Mouse (Mus musculus) 3134 (cell line): ENCODE results near the gene Abhd16b.

ENCODE experiments used
- DNase-seq: peaks from one replicate; pipeline ENCODE4 v3.0.0-alpha.2; 2011; ENCODE audit warnings: low spot score; ENCODE audit not compliant: insufficient read length; ENCODE audit errors: extremely low read depth

The Abhd16b gene

GRCm38 (mm10) chr2:181536410-181536809 lies 43.4 kb downstream of the Abhd16b start:
- DNase-seq, result no peak

- DNase-seq, result no peak
Observed at GRCm38 (mm10) chr2:181537444-181538047, 44.5 kb downstream of the Abhd16b start.

DNA sequence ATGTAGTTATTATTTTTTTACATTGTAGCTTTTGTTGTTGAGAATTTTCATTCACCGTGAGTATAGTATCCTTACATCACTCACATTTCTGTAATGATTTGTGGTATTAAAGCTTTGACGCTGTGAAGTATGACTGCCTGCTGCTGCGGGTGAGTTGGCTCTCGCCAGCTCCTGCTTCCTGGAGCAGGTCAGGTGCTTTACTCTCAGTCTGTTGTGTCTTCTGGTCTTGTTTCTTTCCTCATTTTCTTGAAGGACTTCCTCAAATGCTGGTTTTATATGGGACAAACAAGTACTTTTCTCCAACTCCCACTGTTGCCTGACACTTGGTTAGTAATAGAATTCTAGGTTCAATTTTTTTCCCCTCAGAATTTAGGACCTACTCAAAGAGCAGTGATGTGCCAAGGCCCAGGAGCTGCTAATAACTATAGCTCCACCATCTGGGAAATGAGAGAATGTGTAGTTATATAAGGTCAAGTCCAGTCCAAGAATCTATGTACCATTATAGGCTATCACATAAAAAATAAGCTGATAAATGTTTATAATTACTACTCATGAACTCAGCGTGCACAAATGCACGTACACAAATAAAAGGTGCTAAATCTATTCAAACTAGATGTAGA lies 48.9 kb downstream of the Abhd16b start:
- DNase-seq, result no peak
